Mouse (Mus musculus) neural tube, embryonic 13.5 days (tissue): ENCODE data around the gene Gin1. TPM values are rescaled to one million over a fixed set of nuclear protein-coding genes. Genes with fewer than 3 reads are reported as not detected.
A peak's percentile ranks its signal among the peaks of the same experiment; 100 is the strongest.
"Not testable (repeated sequence)": the region's sequence is repeated elsewhere in the genome, so short reads cannot be mapped to it uniquely, and the experiment has no call there.

Experiments used
- ATAC-seq: fragments of 200-750 bp; cut with Nextera tagmentation; 2 replicates; pipeline ENCODE4 v1.8.0; 2017; ENCODE audit warnings: low read depth, mild to moderate bottlenecking, moderate TSS enrichment, moderate library complexity
- H3K27ac ChIP-seq: fragments of 300-500 bp; sonication (generic); replicated peaks from 2 replicates; pipeline ENCODE4 v1.5.1; 2015; ENCODE audit warnings: moderate library complexity, mild to moderate bottlenecking, inconsistent platforms
- H3K27me3 ChIP-seq: fragments of 300-500 bp; sonication (generic); 2 replicates; pipeline ENCODE4 v1.6.1; 2015; ENCODE audit warnings: mild to moderate bottlenecking, inconsistent platforms
- H3K36me3 ChIP-seq: fragments of 300-500 bp; sonication (generic); 2 replicates; pipeline ENCODE4 v1.6.1; 2015; ENCODE audit warnings: mild to moderate bottlenecking, inconsistent platforms
- H3K4me1 ChIP-seq: fragments of 300-500 bp; sonication (generic); replicated peaks from 2 replicates; pipeline ENCODE4 v1.6.1; 2015; ENCODE audit warnings: inconsistent platforms
- H3K4me2 ChIP-seq: fragments of 300-500 bp; sonication (generic); 2 replicates; pipeline ENCODE4 v1.6.1; 2015; ENCODE audit warnings: inconsistent platforms, mild to moderate bottlenecking, moderate library complexity
- H3K4me3 ChIP-seq: fragments of 300-500 bp; sonication (generic); 2 replicates; pipeline ENCODE4 v1.5.1; 2015; ENCODE audit warnings: mild to moderate bottlenecking, inconsistent platforms
- H3K9ac ChIP-seq: fragments of 300-500 bp; sonication (generic); 2 replicates; pipeline ENCODE4 v1.6.1; 2015; ENCODE audit warnings: moderate library complexity, mild to moderate bottlenecking, inconsistent platforms
- H3K9me3 ChIP-seq: fragments of 300-500 bp; sonication (generic); 2 replicates; pipeline ENCODE4 v1.6.1; 2016; ENCODE audit warnings: inconsistent platforms
- WGBS: fragments of 180-500 bp; shearing (Covaris S2); methylation state at CpG from one replicate; pipeline ENCODE4 v1.1.7; 2015; 5-methylcytosine and 5-hydroxymethylcytosine counted together
- polyA plus RNA-seq: library from polyadenylated mRNA; unstranded; fragments of >200 nt; fragmentation: Nextera tagmentation; extraction: Ambion mirVana; gene quantifications from 2 replicates; pipeline ENCODE4 v1.2.1, GENCODE M21; 2015

Gene Gin1
- 18.1 and 18.5 TPM in 2 replicates for polyA plus RNA-seq

- peak; percentile 99 for ATAC-seq
- Histone ChIP-seq H3K27me3 (no peaks in the 10 kb centered on the region), H3K4me3 (peak within 1 kb of the TSS; percentile 93), H3K9ac (peak within 1 kb of the TSS; percentile 92), H3K4me2 (peak within 1 kb of the TSS; percentile 70), H3K27ac (peak within 1 kb of the TSS; percentile 87), H3K9me3 (no peaks in the 10 kb centered on the region), H3K4me1 (peaks cover 38% of the 10 kb centered on the region), H3K36me3 (no peaks in the 10 kb centered on the region)
- 1% methylated on average over 66 of the region's 66 CpGs for WGBS
These were observed at the start of gene Gin1, which contains the start of gene Ppip5k2 for GRCm38 (mm10) chr1:97769904-97770753. Gene Gin1 (plus strand): TSS chr1:97770172. Gene Ppip5k2 (minus strand): TSS chr1:97770411.

GRCm38 (mm10) chr1:97726730-97727129 lies 43.2 kb upstream of the Gin1 start:
- Histone ChIP-seq H3K9ac (no peak overlapping the region), H3K27ac (no peak overlapping the region), H3K9me3 (no peaks in the 10 kb centered on the region), H3K36me3 (peaks cover 35% of the 10 kb centered on the region), H3K4me2 (no peak overlapping the region), H3K4me3 (no peak overlapping the region), H3K4me1 (no peaks in the 10 kb centered on the region), H3K27me3 (no peaks in the 10 kb centered on the region)
- 69% methylated on average over 2 of the region's 2 CpGs for WGBS
- ATAC-seq = no peak

GRCm38 (mm10) chr1:97729339-97729738 lies 40.6 kb upstream of the Gin1 start:
- Histone ChIP-seq H3K9ac (no peak overlapping the region), H3K27me3 (no peaks in the 10 kb centered on the region), H3K4me2 (no peak overlapping the region), H3K27ac (no peak overlapping the region), H3K9me3 (no peaks in the 10 kb centered on the region), H3K4me1 (no peaks in the 10 kb centered on the region), H3K36me3 (peaks cover 42% of the 10 kb centered on the region), H3K4me3 (no peak overlapping the region)
- WGBS = 68% methylated on average over 1 of the region's 1 CpGs
- ATAC-seq = no peak

- H3K36me3 ChIP-seq = peaks cover 64% of the 10 kb centered on the region
- ATAC-seq = no peak
- H3K4me3 ChIP-seq = no peak overlapping the region
- H3K4me1 ChIP-seq = no peaks in the 10 kb centered on the region
- 100% methylated on average over 1 of the region's 1 CpGs for WGBS
- H3K9me3 ChIP-seq = no peaks in the 10 kb centered on the region
- H3K4me2 ChIP-seq = no peak overlapping the region
- H3K27ac ChIP-seq = no peak overlapping the region
- no peaks in the 10 kb centered on the region for H3K27me3 ChIP-seq
- no peak overlapping the region for H3K9ac ChIP-seq
These were observed 26.9 kb upstream of the Gin1 start for GRCm38 (mm10) chr1:97743063-97743462.

DNA sequence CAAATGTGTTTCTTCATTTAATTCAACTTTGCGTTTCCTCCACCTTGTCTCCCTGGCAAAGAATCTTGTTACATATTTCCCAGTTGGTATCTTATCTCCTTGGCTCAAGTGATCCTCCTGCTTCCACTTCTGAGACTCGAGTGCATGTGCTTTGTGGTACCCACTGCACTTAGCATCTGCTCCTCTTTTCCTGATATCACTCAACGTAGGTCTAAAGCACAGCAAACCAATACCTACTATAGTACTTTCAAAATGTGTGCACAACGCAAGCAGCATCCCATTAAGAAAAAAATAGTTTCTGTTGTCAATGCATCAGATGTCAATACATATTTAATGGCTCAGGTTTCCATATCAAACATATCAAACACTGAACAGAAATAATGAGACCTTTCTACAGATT lies 24.3 kb upstream of the Gin1 start:
- no peak for ATAC-seq
- Histone ChIP-seq H3K36me3 (peaks cover 62% of the 10 kb centered on the region), H3K27ac (no peak overlapping the region)

DNA sequence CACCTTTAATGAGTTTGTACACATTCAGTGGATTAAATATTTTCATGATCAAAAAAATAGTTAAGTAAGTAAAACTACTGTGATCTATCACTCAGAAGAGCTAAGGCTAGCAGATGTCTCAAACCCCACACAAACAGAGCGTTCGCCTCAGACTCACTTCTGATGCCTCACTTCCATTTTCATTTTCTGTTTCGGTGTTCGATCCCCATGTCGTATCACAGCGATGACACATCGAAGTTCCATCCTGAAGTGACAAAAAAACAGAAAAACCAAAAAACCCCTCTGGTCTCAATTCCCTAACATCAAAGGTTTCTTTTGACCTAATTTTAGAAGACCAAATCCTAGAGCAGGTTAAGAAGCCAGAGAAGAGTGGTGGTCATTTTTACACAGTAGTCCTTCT lies 23.7 kb upstream of the Gin1 start:
- Histone ChIP-seq H3K27me3 (no peaks in the 10 kb centered on the region), H3K9me3 (no peaks in the 10 kb centered on the region), H3K4me2 (no peak overlapping the region), H3K4me1 (no peaks in the 10 kb centered on the region), H3K4me3 (no peak overlapping the region), H3K9ac (no peak overlapping the region), H3K27ac (no peak overlapping the region), H3K36me3 (peaks cover 61% of the 10 kb centered on the region)
- WGBS = 98% methylated on average over 7 of the region's 7 CpGs
- no peak for ATAC-seq

More for the DNA sequence above, 24.3 kb upstream of the Gin1 start:
- WGBS = 94% methylated on average over 4 of the region's 4 CpGs
- H3K4me3 ChIP-seq = no peak overlapping the region
- no peak overlapping the region for H3K9ac ChIP-seq
- H3K27me3 ChIP-seq = no peaks in the 10 kb centered on the region
- H3K4me1 ChIP-seq = no peaks in the 10 kb centered on the region
- no peak overlapping the region for H3K4me2 ChIP-seq
- no peaks in the 10 kb centered on the region for H3K9me3 ChIP-seq

DNA sequence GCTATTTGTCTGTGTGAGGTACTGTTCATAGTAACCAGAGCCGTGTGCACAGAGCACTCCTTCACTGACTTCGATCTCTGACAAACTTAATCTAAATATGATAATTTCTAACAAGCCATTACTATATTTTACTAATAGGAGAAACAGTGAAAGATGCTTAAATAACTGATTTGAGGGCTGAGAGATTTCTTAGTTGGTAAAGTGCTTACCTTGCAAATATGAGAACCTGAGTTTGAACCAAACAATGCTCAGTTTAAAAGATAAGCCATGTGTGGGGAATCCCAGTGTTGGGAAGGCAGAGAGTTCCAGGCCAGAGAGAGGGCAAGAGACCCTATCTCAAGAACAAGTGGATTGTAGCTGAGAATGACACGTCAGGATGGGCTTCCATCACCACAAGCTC lies 21.8 kb upstream of the Gin1 start:
- Histone ChIP-seq H3K36me3 (peaks cover 63% of the 10 kb centered on the region), H3K27ac (no peak overlapping the region), H3K9me3 (no peaks in the 10 kb centered on the region), H3K4me1 (no peaks in the 10 kb centered on the region), H3K27me3 (no peaks in the 10 kb centered on the region), H3K9ac (no peak overlapping the region), H3K4me3 (no peak overlapping the region), H3K4me2 (no peak overlapping the region)
- no peak for ATAC-seq
- 96% methylated on average over 3 of the region's 3 CpGs for WGBS

GRCm38 (mm10) chr1:97753216-97753615 lies 16.8 kb upstream of the Gin1 start:
- Histone ChIP-seq H3K9ac (no peak overlapping the region), H3K4me1 (no peaks in the 10 kb centered on the region), H3K4me3 (no peak overlapping the region), H3K27ac (no peak overlapping the region), H3K4me2 (no peak overlapping the region), H3K9me3 (no peaks in the 10 kb centered on the region), H3K27me3 (no peaks in the 10 kb centered on the region), H3K36me3 (peaks cover 53% of the 10 kb centered on the region)
- ATAC-seq = no peak

GRCm38 (mm10) chr1:97754392-97754791 lies 15.6 kb upstream of the Gin1 start:
- no peak for ATAC-seq
- no peak overlapping the region for H3K27ac ChIP-seq
- WGBS = 69% methylated on average over 4 of the region's 4 CpGs
- H3K4me3 ChIP-seq = no peak overlapping the region
- no peaks in the 10 kb centered on the region for H3K4me1 ChIP-seq
- no peak overlapping the region for H3K4me2 ChIP-seq
- H3K27me3 ChIP-seq = no peaks in the 10 kb centered on the region
- no peak overlapping the region for H3K9ac ChIP-seq
- peaks cover 47% of the 10 kb centered on the region for H3K36me3 ChIP-seq
- H3K9me3 ChIP-seq = no peaks in the 10 kb centered on the region

DNA sequence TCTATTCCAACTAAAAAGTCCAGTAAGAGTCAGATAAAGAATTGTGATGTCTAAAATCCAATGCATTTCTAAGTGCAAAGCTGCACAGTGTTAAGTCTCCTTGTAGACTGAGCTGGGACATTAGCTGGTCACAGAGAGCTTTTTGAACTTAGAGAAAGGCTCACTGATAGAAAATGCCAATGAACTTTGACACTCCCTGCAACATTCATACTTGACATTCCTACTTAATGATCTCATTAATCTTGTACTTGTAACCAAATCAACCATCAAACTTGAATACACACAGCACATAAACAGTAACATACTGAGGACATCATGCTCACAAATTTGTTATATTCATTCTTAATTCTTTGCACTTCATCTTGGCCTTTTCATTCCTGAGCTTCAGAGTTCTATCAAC lies 10.1 kb upstream of the Gin1 start:
- Histone ChIP-seq H3K36me3 (peaks cover 18% of the 10 kb centered on the region), H3K4me3 (no peak overlapping the region), H3K4me1 (peaks cover 2% of the 10 kb centered on the region; the same call in 1 of the 2 replicates), H3K27me3 (no peaks in the 10 kb centered on the region), H3K9me3 (no peaks in the 10 kb centered on the region), H3K9ac (no peak overlapping the region), H3K4me2 (no peak overlapping the region), H3K27ac (no peak overlapping the region)
- no peak for ATAC-seq

DNA sequence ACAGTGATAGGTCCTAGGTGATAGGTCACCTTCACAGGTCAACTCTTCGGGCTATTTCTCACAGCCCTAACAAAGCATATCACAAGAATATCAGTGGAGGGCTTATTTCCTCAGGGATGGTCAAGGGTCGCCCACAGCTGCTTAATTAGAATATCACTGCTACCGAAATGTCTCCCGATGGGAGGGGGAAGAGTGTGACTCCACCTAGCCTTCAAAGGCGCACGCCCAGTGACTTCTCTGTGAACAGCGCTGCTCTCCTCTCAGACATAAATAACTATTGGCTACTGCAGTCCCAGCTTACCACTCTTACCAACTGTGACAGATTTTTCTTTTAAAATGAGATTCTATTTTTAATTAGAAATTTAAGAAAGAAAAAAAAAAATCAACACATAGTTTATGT lies 9.4 kb upstream of the Gin1 start:
- H3K9ac ChIP-seq = no peak overlapping the region
- H3K4me1 ChIP-seq = peaks cover 9% of the 10 kb centered on the region; the same call in 1 of the 2 replicates
- no peak for ATAC-seq
- no peaks in the 10 kb centered on the region for H3K9me3 ChIP-seq
- no peak overlapping the region for H3K27ac ChIP-seq
- peaks cover 10% of the 10 kb centered on the region for H3K36me3 ChIP-seq
- H3K4me3 ChIP-seq = no peak overlapping the region
- no peaks in the 10 kb centered on the region for H3K27me3 ChIP-seq
- WGBS = 87% methylated on average over 7 of the region's 7 CpGs
- no peak overlapping the region for H3K4me2 ChIP-seq

GRCm38 (mm10) chr1:97761477-97761876 lies 8.5 kb upstream of the Gin1 start:
- Histone ChIP-seq H3K9ac (no peak overlapping the region), H3K9me3 (no peaks in the 10 kb centered on the region), H3K4me3 (no peak overlapping the region), H3K27me3 (no peaks in the 10 kb centered on the region), H3K4me1 (peaks cover 15% of the 10 kb centered on the region; the same call in 1 of the 2 replicates), H3K36me3 (peaks cover 7% of the 10 kb centered on the region), H3K27ac (no peak overlapping the region), H3K4me2 (no peak overlapping the region)
- ATAC-seq = no peak
- 68% methylated on average over 6 of the region's 6 CpGs for WGBS

DNA sequence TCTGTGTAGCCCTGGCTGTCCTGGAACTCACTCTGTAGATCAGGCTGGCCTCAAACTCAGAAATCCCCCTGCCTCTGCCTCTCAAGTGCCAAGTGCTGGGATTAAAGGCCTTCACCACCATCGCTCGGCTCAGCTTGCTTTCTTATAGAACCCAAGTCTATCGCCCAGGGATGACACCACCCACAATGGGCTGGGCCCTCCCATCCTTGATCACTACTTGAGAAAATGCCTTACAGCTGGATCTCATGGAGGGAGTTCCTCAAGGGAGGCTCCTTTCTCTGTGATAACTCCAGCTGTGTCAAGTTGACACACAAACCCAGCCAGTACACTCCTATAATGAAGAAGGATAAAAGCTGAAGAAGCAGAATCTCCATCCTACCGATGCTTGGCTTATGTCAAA lies 4.3 kb upstream of the Gin1 start:
- WGBS = 90% methylated on average over 4 of the region's 4 CpGs

More for the DNA sequence above, 4.3 kb upstream of the Gin1 start:
- not testable (repeated sequence) for H3K4me3 ChIP-seq, H3K4me2 ChIP-seq, ATAC-seq, H3K27ac ChIP-seq, H3K9ac ChIP-seq, H3K9me3 ChIP-seq, H3K36me3 ChIP-seq, H3K27me3 ChIP-seq
- H3K4me1 ChIP-seq = peaks cover 39% of the 10 kb centered on the region
